Mouse (Mus musculus): Measurements from ENCODE around the gene Ppef2. TPM values are rescaled to one million over a fixed set of nuclear protein-coding genes. Genes with fewer than 3 reads are reported as not detected.

The Ppef2 gene
- polyA plus RNA-seq, 1 experiment from 2014 or later: not detected

- no peak overlapping the region for H3K4me2 ChIP-seq
- peaks cover 32% of the 10 kb centered on the region for H3K27me3 ChIP-seq
- H3K9ac ChIP-seq: no peak overlapping the region
- H3K27ac ChIP-seq: no peak overlapping the region
- 15% methylated on average over 5 of the region's 5 CpGs for WGBS (ENCODE audit: insufficient replicate concordance)
- H3K9me3 ChIP-seq (replicated peaks): no peaks in the 10 kb centered on the region
- ATAC-seq (ENCODE audit: low read depth): no peak
- H3K4me1 ChIP-seq (replicated peaks): no peaks in the 10 kb centered on the region
- H3K36me3 ChIP-seq: no peaks in the 10 kb centered on the region
- H3K4me3 ChIP-seq (replicated peaks): no peak overlapping the region
- no peak for DNase-seq
Observed at GRCm38 (mm10) chr5:92234939-92235557, 21.0 kb downstream of the Ppef2 start.

- ATAC-seq (ENCODE audit: low read depth): no peak
- 51% methylated on average over 4 of the region's 4 CpGs for WGBS (ENCODE audit: insufficient replicate concordance)
- H3K9me3 ChIP-seq (replicated peaks): no peaks in the 10 kb centered on the region
Observed at GRCm38 (mm10) chr5:92233366-92233765, 22.7 kb downstream of the Ppef2 start.

GRCm38 (mm10) chr5:92231836-92232235 lies 24.2 kb downstream of the Ppef2 start:
- WGBS (ENCODE audit: insufficient replicate concordance): 64% methylated on average over 10 of the region's 10 CpGs
- DNase-seq: no peak
- H3K27ac ChIP-seq: no peak overlapping the region

More at GRCm38 (mm10) chr5:92233366-92233765, 22.7 kb downstream of the Ppef2 start:
- no peak overlapping the region for H3K4me3 ChIP-seq (replicated peaks)
- H3K27ac ChIP-seq: no peak overlapping the region
- no peak for DNase-seq
- no peaks in the 10 kb centered on the region for H3K36me3 ChIP-seq
- H3K27me3 ChIP-seq: peaks cover 31% of the 10 kb centered on the region
- H3K4me1 ChIP-seq (replicated peaks): no peaks in the 10 kb centered on the region
- H3K9ac ChIP-seq: no peak overlapping the region
- H3K4me2 ChIP-seq: no peak overlapping the region

GRCm38 (mm10) chr5:92230306-92230705 lies 25.8 kb downstream of the Ppef2 start:
- peaks cover 11% of the 10 kb centered on the region; the same call in 1 of the 2 replicates for H3K27me3 ChIP-seq
- H3K9me3 ChIP-seq (replicated peaks): no peaks in the 10 kb centered on the region
- ATAC-seq (ENCODE audit: low read depth) (no peak), DNase-seq (no peak)
- H3K4me3 ChIP-seq (replicated peaks): no peak overlapping the region
- no peaks in the 10 kb centered on the region for H3K4me1 ChIP-seq (replicated peaks)
- H3K27ac ChIP-seq: no peak overlapping the region
- WGBS (ENCODE audit: insufficient replicate concordance): 63% methylated on average over 11 of the region's 11 CpGs
- no peaks in the 10 kb centered on the region for H3K36me3 ChIP-seq
- no peak overlapping the region for H3K4me2 ChIP-seq
- H3K9ac ChIP-seq: no peak overlapping the region

More at GRCm38 (mm10) chr5:92231836-92232235, 24.2 kb downstream of the Ppef2 start:
- no peak overlapping the region for H3K4me2 ChIP-seq
- no peak overlapping the region for H3K4me3 ChIP-seq (replicated peaks)
- no peaks in the 10 kb centered on the region for H3K36me3 ChIP-seq
- ATAC-seq (ENCODE audit: low read depth): no peak
- H3K27me3 ChIP-seq: peaks cover 23% of the 10 kb centered on the region; the same call in 1 of the 2 replicates
- H3K9ac ChIP-seq: no peak overlapping the region
- H3K4me1 ChIP-seq (replicated peaks): no peaks in the 10 kb centered on the region
- H3K9me3 ChIP-seq (replicated peaks): no peaks in the 10 kb centered on the region

GRCm38 (mm10) chr5:92229514-92229913 lies 26.6 kb downstream of the Ppef2 start:
- Histone ChIP-seq H3K4me1 (replicated peaks) (no peaks in the 10 kb centered on the region), H3K4me3 (replicated peaks) (no peak overlapping the region), H3K9ac (no peak overlapping the region), H3K9me3 (replicated peaks) (no peaks in the 10 kb centered on the region), H3K27ac (no peak overlapping the region), H3K27me3 (peaks cover 11% of the 10 kb centered on the region; the same call in 1 of the 2 replicates), H3K4me2 (no peak overlapping the region), H3K36me3 (no peaks in the 10 kb centered on the region)
- DNase-seq: no peak
- ATAC-seq (ENCODE audit: low read depth): no peak
- WGBS (ENCODE audit: insufficient replicate concordance): 80% methylated on average over 3 of the region's 3 CpGs

- Histone ChIP-seq H3K4me1 (replicated peaks) (no peaks in the 10 kb centered on the region), H3K27me3 (peaks cover 11% of the 10 kb centered on the region; the same call in 1 of the 2 replicates), H3K4me3 (replicated peaks) (no peak overlapping the region), H3K9ac (no peak overlapping the region), H3K36me3 (no peaks in the 10 kb centered on the region), H3K27ac (no peak overlapping the region), H3K4me2 (no peak overlapping the region), H3K9me3 (replicated peaks) (no peaks in the 10 kb centered on the region)
- WGBS (ENCODE audit: insufficient replicate concordance): 28% methylated on average over 10 of the region's 10 CpGs
- DNase-seq (no peak), ATAC-seq (ENCODE audit: low read depth) (no peak)
Observed at GRCm38 (mm10) chr5:92228776-92229175, 27.3 kb downstream of the Ppef2 start.

GRCm38 (mm10) chr5:92227782-92228181 lies 28.3 kb downstream of the Ppef2 start:
- no peaks in the 10 kb centered on the region for H3K36me3 ChIP-seq
- DNase-seq (no peak), ATAC-seq (ENCODE audit: low read depth) (no peak)
- peaks cover 11% of the 10 kb centered on the region; the same call in 1 of the 2 replicates for H3K27me3 ChIP-seq
- H3K4me2 ChIP-seq: no peak overlapping the region
- H3K4me3 ChIP-seq (replicated peaks): no peak overlapping the region
- no peaks in the 10 kb centered on the region for H3K9me3 ChIP-seq (replicated peaks)
- no peaks in the 10 kb centered on the region for H3K4me1 ChIP-seq (replicated peaks)
- H3K9ac ChIP-seq: no peak overlapping the region
- H3K27ac ChIP-seq: no peak overlapping the region
- WGBS (ENCODE audit: insufficient replicate concordance): 58% methylated on average over 7 of the region's 7 CpGs

GRCm38 (mm10) chr5:92220287-92220902 lies 35.7 kb downstream of the Ppef2 start:
- Histone ChIP-seq H3K9ac (no peak overlapping the region), H3K4me1 (replicated peaks) (no peaks in the 10 kb centered on the region), H3K36me3 (no peaks in the 10 kb centered on the region), H3K9me3 (replicated peaks) (no peaks in the 10 kb centered on the region), H3K4me2 (no peak overlapping the region), H3K4me3 (replicated peaks) (no peak overlapping the region), H3K27ac (no peak overlapping the region), H3K27me3 (peaks cover 7% of the 10 kb centered on the region)
- WGBS (ENCODE audit: insufficient replicate concordance): 68% methylated on average over 8 of the region's 8 CpGs
- DNase-seq (no peak), ATAC-seq (ENCODE audit: low read depth) (no peak)

GRCm38 (mm10) chr5:92219826-92220225 lies 36.3 kb downstream of the Ppef2 start:
- no peak for ATAC-seq (ENCODE audit: low read depth)
- Histone ChIP-seq H3K27ac (no peak overlapping the region), H3K4me2 (no peak overlapping the region), H3K27me3 (peaks cover 7% of the 10 kb centered on the region), H3K9me3 (replicated peaks) (no peaks in the 10 kb centered on the region), H3K9ac (no peak overlapping the region), H3K4me1 (replicated peaks) (no peaks in the 10 kb centered on the region), H3K4me3 (replicated peaks) (no peak overlapping the region), H3K36me3 (no peaks in the 10 kb centered on the region)
- 29% methylated on average over 6 of the region's 6 CpGs for WGBS (ENCODE audit: insufficient replicate concordance)
- no peak for DNase-seq

GRCm38 (mm10) chr5:92218915-92219793 lies 36.9 kb downstream of the Ppef2 start:
- DNase-seq (no peak), ATAC-seq (ENCODE audit: low read depth) (no peak)
- Histone ChIP-seq H3K9me3 (replicated peaks) (no peaks in the 10 kb centered on the region), H3K9ac (no peak overlapping the region), H3K27ac (no peak overlapping the region), H3K36me3 (no peaks in the 10 kb centered on the region), H3K27me3 (peaks cover 7% of the 10 kb centered on the region), H3K4me2 (no peak overlapping the region), H3K4me1 (replicated peaks) (no peaks in the 10 kb centered on the region), H3K4me3 (replicated peaks) (no peak overlapping the region)
- WGBS (ENCODE audit: insufficient replicate concordance): 54% methylated on average over 17 of the region's 17 CpGs

GRCm38 (mm10) chr5:92215308-92215707 lies 40.8 kb downstream of the Ppef2 start, which contains the start of gene U90926:
Gene U90926, minus strand, starts transcription at chr5:92215408.
- Histone ChIP-seq H3K4me2 (no peak within 1 kb of the TSS), H3K9me3 (replicated peaks) (no peaks in the 10 kb centered on the region), H3K36me3 (no peaks in the 10 kb centered on the region), H3K27ac (no peak within 1 kb of the TSS), H3K4me3 (replicated peaks) (no peak within 1 kb of the TSS), H3K4me1 (replicated peaks) (no peaks in the 10 kb centered on the region), H3K27me3 (peaks cover 11% of the 10 kb centered on the region), H3K9ac (no peak within 1 kb of the TSS)
- 76% methylated on average over 4 of the region's 4 CpGs for WGBS (ENCODE audit: insufficient replicate concordance)
- ATAC-seq (ENCODE audit: low read depth) (no peak), DNase-seq (no peak)

All from liver, embryonic 13.5 days (tissue).